Mouse (Mus musculus): ENCODE measurements around the gene Olfr702.

The Olfr702 gene

DNA sequence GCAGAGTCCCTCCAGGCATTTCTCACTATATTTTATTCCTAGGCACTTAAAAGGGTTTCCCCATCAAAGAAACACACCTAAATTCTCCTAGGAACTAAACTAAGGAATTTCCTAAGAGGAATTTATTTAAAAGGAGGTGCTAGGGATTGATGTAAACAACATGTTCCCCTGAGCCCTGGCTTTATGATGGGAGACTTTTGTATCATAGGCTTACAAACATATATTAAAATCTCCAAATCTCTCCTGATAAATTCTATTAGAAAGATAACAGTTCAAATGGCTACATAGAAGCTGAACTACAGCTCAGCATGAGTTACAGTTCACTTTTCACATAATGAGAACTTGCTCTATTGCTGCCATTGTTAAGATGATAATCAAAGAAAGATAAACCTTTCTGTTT is at the start of gene Olfr702:
Gene Olfr702 (minus strand): TSS at position 101 of the 400 bp plus-strand sequence.
- DNase-seq (ENCODE audit: low spot score) = no peak

DNA sequence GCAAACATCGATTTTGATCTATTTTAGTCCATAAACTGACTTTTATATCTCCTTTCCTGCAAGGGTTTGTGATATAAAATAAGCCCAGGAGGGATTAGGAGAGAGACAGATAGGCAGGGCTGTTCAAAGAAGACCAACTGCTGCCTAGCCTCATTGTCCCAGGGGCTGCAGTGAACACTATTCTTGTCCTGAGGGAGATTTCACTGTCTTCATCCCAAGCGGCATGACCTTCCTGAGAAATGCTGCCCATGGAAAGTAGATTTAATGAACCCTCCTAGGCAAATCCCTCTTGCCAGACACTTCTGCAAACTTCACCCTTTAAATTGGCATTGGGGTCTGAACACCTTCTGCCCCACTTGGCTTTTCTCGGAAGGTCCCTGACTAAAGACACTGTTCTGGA is 43.1 kb upstream of the Olfr702 start, which contains the start of gene Olfr705:
Gene Olfr705 (minus strand): TSS at position 101 of the 400 bp plus-strand sequence.
- no peak for DNase-seq (ENCODE audit: low spot score)

DNA sequence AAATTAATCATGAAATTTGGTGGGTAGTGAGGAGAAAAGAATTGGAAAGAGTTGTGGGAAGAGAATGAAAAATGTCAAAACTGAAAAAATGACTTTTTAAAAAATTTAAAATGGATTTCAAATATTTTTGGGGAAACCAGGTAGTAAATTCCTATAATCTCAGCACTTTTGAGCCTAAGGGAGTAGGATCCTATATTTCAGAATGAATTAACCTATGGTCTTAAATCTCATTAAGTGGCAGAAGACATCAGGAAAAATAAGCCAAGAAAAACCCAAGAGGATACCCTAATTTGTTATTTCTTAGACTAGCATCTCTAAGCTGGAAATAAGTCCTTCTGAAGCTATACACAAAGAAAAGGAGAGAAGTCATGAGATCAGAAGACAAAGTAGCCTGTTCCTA is 29.2 kb upstream of the Olfr702 start, which contains the start of gene Olfr704:
Gene Olfr704 (plus strand): TSS at position 301 of the 400 bp plus-strand sequence.
- no peak for DNase-seq (ENCODE audit: low spot score)

DNA sequence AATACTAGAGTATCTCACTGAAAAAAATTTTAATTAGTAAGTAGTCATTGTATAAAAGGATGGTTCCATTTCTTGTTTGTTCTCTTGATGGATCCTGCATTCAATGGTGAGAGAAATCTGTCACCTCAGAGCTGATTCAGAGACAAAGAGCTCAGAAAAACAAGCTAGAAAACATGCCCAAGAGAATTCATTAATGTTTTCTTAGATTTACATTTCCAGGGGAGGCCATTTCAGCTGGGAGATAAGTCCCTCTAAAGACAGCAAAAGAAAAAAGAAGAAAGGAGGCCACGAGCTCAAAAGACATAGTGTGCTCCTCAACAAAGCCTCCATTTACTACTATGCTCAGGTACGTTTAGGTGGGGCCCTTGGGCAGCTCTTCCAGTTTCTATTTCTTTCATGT is 9.4 kb upstream of the Olfr702 start, which contains the start of gene Olfr703:
Gene Olfr703 (plus strand): TSS at position 301 of the 400 bp plus-strand sequence.
- no peak for DNase-seq (ENCODE audit: low spot score)

DNA sequence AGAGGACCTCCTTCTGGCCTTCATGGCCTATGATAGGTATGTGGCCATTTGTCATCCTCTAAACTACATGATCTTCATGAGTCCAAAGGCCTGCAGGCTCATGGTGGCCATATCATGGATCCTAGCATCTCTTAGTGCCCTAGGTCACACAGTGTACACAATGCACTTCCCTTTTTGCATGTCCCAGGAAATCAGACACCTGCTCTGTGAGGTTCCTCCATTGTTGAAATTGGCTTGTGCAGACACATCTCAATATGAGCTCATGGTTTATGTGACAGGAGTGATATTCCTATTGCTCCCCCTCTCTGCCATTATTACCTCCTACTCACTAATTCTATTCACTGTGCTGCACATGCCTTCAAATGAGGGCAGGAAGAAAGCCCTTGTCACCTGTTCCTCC is 15.3 kb downstream of the Olfr702 start:
- DNase-seq (ENCODE audit: low spot score) = no peak

DNA sequence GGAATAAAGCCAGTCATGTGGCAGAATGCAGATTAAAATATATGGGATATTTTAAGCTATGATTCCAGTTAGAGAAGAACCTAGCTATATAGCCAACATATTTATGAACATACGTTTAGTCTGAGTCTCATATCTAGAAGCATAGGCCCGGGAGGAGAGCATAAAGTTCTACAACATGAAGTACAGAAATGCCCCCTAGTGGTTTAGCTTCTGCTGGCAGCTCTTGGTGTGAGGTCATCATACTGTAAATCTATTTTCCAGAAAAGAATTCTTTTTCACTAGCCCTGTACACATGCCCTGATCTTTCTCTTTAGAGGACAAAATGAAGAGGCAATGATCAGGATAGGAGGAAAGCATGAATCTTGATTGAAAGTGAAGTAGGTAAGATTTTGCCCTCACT is 17.9 kb downstream of the Olfr702 start:
- DNase-seq (ENCODE audit: low spot score) = peak; percentile 38

DNA sequence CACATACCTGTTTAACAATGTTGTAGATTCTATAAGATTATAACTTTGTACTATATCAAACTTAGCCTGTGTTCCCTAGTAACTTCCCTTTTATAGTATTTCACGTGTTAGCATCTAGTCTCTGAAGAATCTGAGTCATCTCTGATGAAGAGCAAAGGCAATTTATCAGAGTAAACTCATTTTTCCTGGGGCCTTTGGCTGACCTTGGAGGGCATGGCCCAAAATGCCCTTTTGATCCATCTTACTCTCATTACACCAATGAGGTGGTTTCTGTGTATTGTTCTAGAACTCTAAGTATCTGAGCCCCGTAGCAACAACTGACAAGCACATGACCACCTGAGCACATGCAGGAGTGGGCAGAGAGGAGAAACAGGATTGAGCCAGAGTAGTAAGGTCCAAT is 19.9 kb downstream of the Olfr702 start, which contains the start of gene Olfr701:
Gene Olfr701 (plus strand): TSS at position 301 of the 400 bp plus-strand sequence.
- DNase-seq (ENCODE audit: low spot score) = no peak

DNA sequence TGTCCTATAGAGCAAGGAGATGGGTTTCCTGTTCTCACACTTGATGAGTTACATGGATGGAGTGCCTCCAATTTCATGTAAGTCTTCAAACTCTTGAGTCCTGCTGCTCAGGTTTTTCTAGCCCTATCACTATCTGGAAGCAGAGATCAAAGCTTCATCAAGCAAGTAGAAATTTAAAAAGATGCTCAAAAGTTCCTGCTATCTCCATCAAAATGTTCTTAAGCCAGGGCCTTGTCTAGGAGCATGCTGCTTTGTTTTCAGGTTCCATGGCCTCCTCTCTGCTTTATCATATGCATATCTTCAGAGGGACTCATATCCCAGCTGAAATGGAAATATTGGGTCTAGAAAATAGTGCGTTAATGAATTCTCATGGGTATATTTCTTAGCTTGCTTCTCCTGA is 25.0 kb downstream of the Olfr702 start, which contains the start of gene Olfr700:
Gene Olfr700 (minus strand): TSS at position 101 of the 400 bp plus-strand sequence.
- no peak for DNase-seq (ENCODE audit: low spot score)

DNA sequence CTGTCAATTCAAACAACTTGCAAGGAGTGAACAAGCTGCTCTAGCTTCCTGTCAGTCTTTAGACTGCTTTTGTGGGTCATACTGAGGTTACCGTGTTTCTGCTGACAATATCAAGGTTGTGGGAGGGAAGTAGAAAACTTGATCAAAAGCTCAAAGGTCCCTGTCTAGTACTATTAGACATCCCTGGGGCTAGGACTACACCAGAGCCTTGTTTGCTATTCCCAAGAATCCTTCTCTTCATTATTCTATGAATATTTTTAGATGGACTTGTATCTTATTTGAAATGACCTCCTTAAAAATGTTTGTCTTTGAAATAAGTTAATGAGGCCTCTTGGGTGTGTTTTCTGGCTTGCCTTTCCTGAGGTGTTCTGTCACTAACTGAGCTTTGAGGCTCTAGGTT is 40.6 kb downstream of the Olfr702 start, which contains the start of gene Olfr699:
Gene Olfr699 (minus strand): TSS at position 101 of the 400 bp plus-strand sequence.
- no peak for DNase-seq (ENCODE audit: low spot score)

DNA sequence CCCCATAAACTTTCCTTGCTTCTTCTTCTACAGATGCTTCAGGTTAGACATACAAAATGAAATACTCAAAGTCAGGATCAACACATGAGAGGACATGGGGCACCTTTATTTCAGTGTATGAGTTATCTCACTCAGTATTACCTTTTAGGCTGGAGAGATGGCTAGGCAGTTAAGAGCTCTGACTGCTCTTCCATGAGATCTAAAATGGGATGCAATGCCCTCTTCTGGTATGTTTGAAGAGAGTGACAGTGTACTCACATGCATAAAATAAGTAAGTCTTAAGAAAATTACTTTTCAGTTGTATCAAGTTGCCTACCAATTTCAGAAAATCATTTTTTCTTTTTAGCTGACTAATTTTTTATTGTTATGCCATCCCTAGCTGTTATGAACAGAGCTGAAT is 45.4 kb downstream of the Olfr702 start:
- no peak for DNase-seq (ENCODE audit: low spot score)

Data from embryo, embryonic 10.5 days (tissue).